Comparison of ENCODE assay signal across 9 mouse cellular contexts in the genomic region with DNA sequence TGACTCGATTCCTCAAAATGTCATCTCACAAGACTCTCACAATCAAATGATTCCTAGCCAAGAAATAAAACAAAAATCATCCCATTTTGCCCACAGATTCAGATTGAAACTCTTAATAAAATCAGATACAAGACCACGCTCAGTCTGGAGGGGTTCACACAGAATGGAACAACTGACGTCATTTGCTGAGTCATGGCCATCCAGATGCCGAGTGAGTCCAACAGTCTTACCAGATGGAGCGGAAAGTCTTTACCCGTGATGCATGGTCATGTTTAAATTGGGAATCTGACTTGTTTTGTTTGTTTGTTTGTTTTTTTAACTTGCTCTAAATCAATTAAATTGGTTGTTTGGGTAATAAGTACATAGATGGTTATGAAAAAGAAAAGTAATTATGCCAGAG.
"Had no signal": no experiment of that assay in that cellular context is flagged by ENCODE, and none has a peak within 500 bp of the region (broad histone marks: within the 10 kb centered on the region; RNA-seq: fewer than 3 reads in every experiment).

No protein-coding gene starts in this region.

- DNase-seq: kidney, postnatal 36 days; layer of hippocampus, postnatal 36 days; left cerebral cortex, postnatal 4 days; liver, postnatal 0 days; lung, embryonic 14.5 days; retina, postnatal 1 day; right cerebral cortex, postnatal 25 days; spleen, adult 18-20 months; thymus, postnatal 25 days had no signal
